Mouse (Mus musculus): ENCODE results near the gene Rnf11. TPM values are rescaled to one million over a fixed set of nuclear protein-coding genes. Genes with fewer than 3 reads are reported as not detected.
"Not testable (repeated sequence)": the region's sequence is repeated elsewhere in the genome, so short reads cannot be mapped to it uniquely, and the experiment has no call there.

The Rnf11 gene
- polyA plus RNA-seq, 1 experiment from 2014 or later, result 104 TPM

GRCm38 (mm10) chr4:109405415-109405814 is 79.1 kb downstream of the Rnf11 start:
- H3K27me3 ChIP-seq (ENCODE audit: control insufficient read depth, insufficient read depth, low read length), result no peaks in the 10 kb centered on the region; the same call in 1 of the 2 replicates
- no peaks in the 10 kb centered on the region for H3K9me3 ChIP-seq (ENCODE audit: control insufficient read depth, low read length)
- H3K4me2 ChIP-seq (ENCODE audit: low read length), result 0 out of 2 replicates have a peak overlapping the region, but pooled peaks have one; percentile 7
- H3K4me3 ChIP-seq (replicated peaks; ENCODE audit: low read depth, low read length), result no peak overlapping the region
- DNase-seq, result no peak
- 43% methylated on average over 8 of the region's 8 CpGs for WGBS
- no peaks in the 10 kb centered on the region for H3K36me3 ChIP-seq (ENCODE audit: control insufficient read depth, insufficient read depth, low read length)
- peaks cover 9% of the 10 kb centered on the region; the same call in 1 of the 2 replicates for H3K4me1 ChIP-seq (ENCODE audit: control insufficient read depth, insufficient read depth, low read length)
- peak; percentile 29; the same call in 1 of the 2 replicates for ATAC-seq (ENCODE audit: low FRiP score, low TSS enrichment)
- H3K9ac ChIP-seq (replicated peaks; ENCODE audit: low read length), result no peak overlapping the region
- no peak overlapping the region for H3K27ac ChIP-seq (replicated peaks; ENCODE audit: low read depth, low read length)

- H3K4me2 ChIP-seq (ENCODE audit: low read length); H3K9me3 ChIP-seq (ENCODE audit: control insufficient read depth, low read length); H3K9ac ChIP-seq (replicated peaks; ENCODE audit: low read length); DNase-seq; H3K36me3 ChIP-seq (ENCODE audit: control insufficient read depth, insufficient read depth, low read length); H3K4me3 ChIP-seq (replicated peaks; ENCODE audit: low read depth, low read length); ATAC-seq (ENCODE audit: low FRiP score, low TSS enrichment); H3K4me1 ChIP-seq (ENCODE audit: control insufficient read depth, insufficient read depth, low read length); H3K27me3 ChIP-seq (ENCODE audit: control insufficient read depth, insufficient read depth, low read length); H3K27ac ChIP-seq (replicated peaks; ENCODE audit: low read depth, low read length): not testable (repeated sequence)
- 95% methylated on average over 3 of the region's 3 CpGs for WGBS
Measured at GRCm38 (mm10) chr4:109404908-109405307, 79.6 kb downstream of the Rnf11 start.

- H3K4me1 ChIP-seq (ENCODE audit: control insufficient read depth, insufficient read depth, low read length), result peaks cover 6% of the 10 kb centered on the region; the same call in 1 of the 2 replicates
- ATAC-seq (ENCODE audit: low FRiP score, low TSS enrichment) (no peak), DNase-seq (no peak)
- WGBS, result 76% methylated on average over 5 of the region's 5 CpGs
- H3K9me3 ChIP-seq (ENCODE audit: control insufficient read depth, low read length), result no peaks in the 10 kb centered on the region
- H3K9ac ChIP-seq (replicated peaks; ENCODE audit: low read length), result no peak overlapping the region
- no peak overlapping the region for H3K4me3 ChIP-seq (replicated peaks; ENCODE audit: low read depth, low read length)
- no peak overlapping the region for H3K27ac ChIP-seq (replicated peaks; ENCODE audit: low read depth, low read length)
- no peaks in the 10 kb centered on the region for H3K36me3 ChIP-seq (ENCODE audit: control insufficient read depth, insufficient read depth, low read length)
- H3K27me3 ChIP-seq (ENCODE audit: control insufficient read depth, insufficient read depth, low read length), result no peaks in the 10 kb centered on the region
- no peak overlapping the region for H3K4me2 ChIP-seq (ENCODE audit: low read length)
Measured at GRCm38 (mm10) chr4:109401176-109401689, 83.3 kb downstream of the Rnf11 start.

Other genes starting within 250 kb of the Rnf11 start
- gene Eps15, start 204.5 kb downstream of the Rnf11 start, polyA plus RNA-seq (2014; fragmentation: Nextera tagmentation; extraction: Ambion mirVana), result 48.6 and 77.5 TPM in 2 replicates
- gene Ttc39a, start 78.1 kb downstream of the Rnf11 start, polyA plus RNA-seq (2014; fragmentation: Nextera tagmentation; extraction: Ambion mirVana), result 1.3 and 2.2 TPM in 2 replicates
- not detected in 2 replicates for gene 4930522H14Rik, start 46.6 kb upstream of the Rnf11 start, polyA plus RNA-seq (2014; fragmentation: Nextera tagmentation; extraction: Ambion mirVana)
- 1.4 and 3.0 TPM in 2 replicates for gene Cdkn2c, start 182.5 kb upstream of the Rnf11 start, polyA plus RNA-seq (2014; fragmentation: Nextera tagmentation; extraction: Ambion mirVana)
- gene Faf1, start 191.9 kb upstream of the Rnf11 start, polyA plus RNA-seq (2014; fragmentation: Nextera tagmentation; extraction: Ambion mirVana), result 40.9 and 48.4 TPM in 2 replicates